Mouse (Mus musculus) erythroblast, embryonic 14.5 days (primary cell): ENCODE measurements around the gene 4930430F08Rik.

Experiments
- GATA1 ChIP-seq: IDR thresholded peaks from 2 replicates; pipeline ENCODE4 v1.6.1; 2012; ENCODE audit warnings: low read length, inconsistent platforms, mixed read lengths
- TAL1 ChIP-seq: IDR thresholded peaks from 3 replicates; pipeline ENCODE4 v1.6.1; 2012; ENCODE audit warnings: low read length, inconsistent platforms, mixed read lengths

- TF ChIP-seq TAL1 = no peak
- no peak for TF ChIP-seq GATA1
Observed at GRCm38 (mm10) chr10:100584178-100584577, 6.0 kb downstream of the 4930430F08Rik start.
